Mouse (Mus musculus) lung, adult 2 months (tissue): ENCODE measurements around the gene Agpat4.

Source experiments
- CTCF ChIP-seq: fragments of 200-500 bp; IDR thresholded peaks from 2 replicates; pipeline ENCODE4 v1.5.1; 2011; ENCODE audit warnings: mild to moderate bottlenecking, low read length, control low read depth; ENCODE audit not compliant: insufficient read depth
- POLR2A ChIP-seq: fragments of 200-500 bp; IDR thresholded peaks from 2 replicates; pipeline ENCODE4 v1.6.1; 2011; ENCODE audit warnings: low read depth, mild to moderate bottlenecking, control low read depth, low read length, borderline replicate concordance; ENCODE audit errors: extremely low read depth

DNA sequence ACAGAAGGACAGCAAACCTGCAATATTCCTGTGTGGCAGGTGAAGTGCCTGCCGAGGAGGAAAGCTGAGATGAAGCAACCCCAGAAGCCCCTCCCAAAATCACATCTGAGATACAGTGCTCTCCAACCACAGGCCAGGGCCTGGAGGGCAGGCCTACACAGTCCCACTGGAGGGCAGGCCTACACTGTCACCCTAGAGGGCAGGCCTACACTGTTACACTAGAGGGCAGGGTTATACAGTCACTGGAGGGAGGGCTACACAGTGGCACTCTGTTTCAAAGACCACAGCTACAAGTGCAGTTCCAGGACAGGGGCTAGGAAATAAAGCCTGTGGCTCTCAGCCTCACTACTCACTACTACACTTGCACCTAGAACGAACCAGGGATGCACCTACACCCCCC is 143.4 kb downstream of the Agpat4 start:
- peak; percentile 21; the same call in 1 of the 2 replicates for TF ChIP-seq CTCF
- TF ChIP-seq POLR2A: no peak
